Mouse (Mus musculus) ovary, postnatal 36 days (tissue): Measurements from ENCODE around the gene Psma1.
A peak's percentile ranks its signal among the peaks of the same experiment; 100 is the strongest.

ENCODE experiments used
- DNase-seq: peaks from one replicate; pipeline ENCODE4 v3.0.0; 2022; ENCODE audit warnings: low spot score, mixed read lengths

Psma1 gene

DNA sequence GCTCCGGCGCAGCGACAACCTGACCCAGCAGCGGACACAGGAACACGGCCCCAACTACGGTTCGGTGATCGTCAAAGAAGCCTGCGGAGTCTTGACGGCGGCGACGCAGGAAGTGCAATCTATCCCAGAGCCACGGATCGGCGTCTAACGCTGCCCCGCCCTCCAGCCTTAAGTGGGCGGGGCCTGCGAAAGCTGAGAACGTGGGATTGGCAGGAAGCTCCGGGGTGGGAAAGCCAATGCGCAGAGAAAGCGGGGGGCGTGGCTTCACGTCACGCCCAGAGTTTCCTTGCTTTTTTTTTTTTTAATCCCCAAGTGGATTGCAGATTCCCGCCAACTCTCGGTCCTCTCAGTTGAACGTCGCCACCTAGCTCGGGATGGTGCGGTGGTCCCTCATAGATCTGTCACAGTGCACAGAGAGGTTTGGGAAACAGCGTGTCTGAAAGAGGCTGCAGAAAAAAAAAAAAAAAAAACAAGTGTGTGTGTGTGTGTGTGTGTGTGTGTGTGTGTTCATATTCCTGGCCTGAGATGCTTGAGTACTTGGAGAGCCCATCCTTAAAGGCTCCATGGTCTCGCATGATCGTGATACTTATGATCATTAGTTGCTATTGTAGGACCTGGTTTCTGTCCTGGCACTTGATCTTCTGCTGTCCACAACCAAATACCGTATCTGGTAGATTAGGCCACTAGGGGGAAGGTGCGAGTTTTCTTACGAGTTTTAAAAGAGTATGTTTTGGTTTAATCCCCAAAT is at the start of gene Psma1:
Psma1 (minus strand) TSS at position 114 of the 748 bp plus-strand sequence.
- peak; percentile 96 for DNase-seq

- DNase-seq = no peak
These were observed 47.6 kb upstream of the Psma1 start for GRCm38 (mm10) chr7:114323527-114323926.

GRCm38 (mm10) chr7:114322531-114323441 is 46.9 kb upstream of the Psma1 start:
- DNase-seq = no peak

GRCm38 (mm10) chr7:114321694-114322372 is 45.9 kb upstream of the Psma1 start:
- DNase-seq = no peak

DNA sequence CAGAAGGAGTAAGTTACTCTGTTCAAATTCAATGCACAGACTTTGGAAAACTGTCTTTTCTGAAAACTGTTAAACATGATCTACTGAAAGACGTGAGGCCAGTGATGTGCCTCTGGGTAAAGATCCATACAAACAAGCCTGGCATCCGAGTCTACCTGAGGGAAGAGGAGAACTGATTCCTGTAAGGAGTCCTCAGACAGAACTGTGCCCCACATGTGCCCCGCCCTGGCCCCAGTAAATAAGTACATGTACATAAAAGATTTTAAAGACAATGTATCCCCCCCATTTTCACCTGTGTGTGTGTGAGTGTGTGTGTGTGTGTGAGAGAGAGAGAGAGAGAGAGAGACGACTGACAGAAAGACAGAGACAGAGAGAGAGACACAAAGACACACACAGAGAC is 42.0 kb upstream of the Psma1 start:
- DNase-seq = no peak

DNA sequence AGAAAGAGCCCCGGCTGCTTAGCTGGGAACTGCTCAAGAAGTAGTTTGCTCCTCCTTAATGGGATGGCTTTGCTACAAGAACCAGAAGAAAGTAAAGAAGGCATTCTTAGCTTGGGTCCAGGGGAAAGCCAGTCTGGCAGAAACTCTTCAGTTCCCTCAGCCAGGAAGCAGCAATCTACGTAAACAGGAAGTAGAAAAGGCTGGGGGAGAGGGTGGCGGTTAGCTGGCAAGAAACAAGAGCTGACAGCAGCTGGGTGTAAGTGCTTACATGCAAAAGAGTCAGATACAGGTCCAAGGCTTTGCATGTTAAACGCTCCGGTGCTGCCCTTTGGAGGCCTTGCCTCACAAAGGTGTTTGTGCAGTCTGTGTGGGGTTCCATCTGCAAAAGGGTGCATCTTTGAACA is 41.5 kb upstream of the Psma1 start:
- peak; percentile 13 for DNase-seq

GRCm38 (mm10) chr7:114316361-114316871 is 40.5 kb upstream of the Psma1 start:
- no peak for DNase-seq

- DNase-seq = no peak
These were observed 35.3 kb upstream of the Psma1 start for GRCm38 (mm10) chr7:114311209-114311608.

- DNase-seq = no peak
These were observed 33.1 kb upstream of the Psma1 start for GRCm38 (mm10) chr7:114309020-114309419.

DNA sequence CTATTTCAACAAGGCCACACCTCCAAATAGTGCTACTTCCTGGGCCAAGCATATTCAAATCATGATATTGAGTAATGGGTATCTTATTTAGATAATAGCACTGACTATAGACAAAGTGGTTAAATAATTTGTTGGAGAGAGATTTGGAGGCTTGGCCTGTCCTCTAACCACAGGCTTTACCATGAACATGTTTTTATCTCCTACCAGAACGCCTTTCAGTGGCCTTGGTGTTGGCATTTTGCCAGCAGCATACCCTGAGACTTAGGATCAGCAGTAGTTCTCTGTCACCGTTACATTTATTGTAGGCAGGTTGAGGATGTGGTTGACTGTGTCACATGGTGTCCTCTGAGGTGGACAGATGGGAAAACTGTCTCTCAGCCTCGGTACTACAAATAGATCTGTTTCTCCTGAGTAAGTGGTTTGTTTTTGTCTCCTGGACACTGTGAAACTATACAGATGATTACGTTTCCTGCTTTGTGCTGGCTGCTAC is 25.4 kb upstream of the Psma1 start:
- no peak for DNase-seq

DNA sequence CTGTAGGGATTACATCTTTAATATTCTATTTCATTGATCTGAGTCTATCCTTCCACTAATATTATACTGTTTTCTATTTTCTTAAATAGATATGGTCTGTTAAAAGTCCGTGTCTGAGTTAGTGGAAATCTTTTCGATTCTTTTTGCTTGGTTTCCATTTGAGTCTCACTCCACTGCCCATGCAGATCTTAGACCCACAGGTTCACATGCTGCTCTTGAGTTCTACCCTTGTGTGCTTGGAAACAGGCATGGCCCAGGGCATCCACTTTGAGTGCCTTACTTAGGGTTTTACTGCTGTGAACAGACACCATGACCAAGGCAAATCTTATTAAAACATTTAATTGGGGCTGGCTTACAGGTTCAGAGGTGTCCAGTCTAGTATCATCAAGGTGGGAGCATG is 24.9 kb upstream of the Psma1 start:
- DNase-seq = no peak

- DNase-seq = no peak
These were observed 23.3 kb upstream of the Psma1 start for GRCm38 (mm10) chr7:114299247-114299646.

- no peak for DNase-seq
These were observed 18.8 kb upstream of the Psma1 start for GRCm38 (mm10) chr7:114294698-114295097.

DNA sequence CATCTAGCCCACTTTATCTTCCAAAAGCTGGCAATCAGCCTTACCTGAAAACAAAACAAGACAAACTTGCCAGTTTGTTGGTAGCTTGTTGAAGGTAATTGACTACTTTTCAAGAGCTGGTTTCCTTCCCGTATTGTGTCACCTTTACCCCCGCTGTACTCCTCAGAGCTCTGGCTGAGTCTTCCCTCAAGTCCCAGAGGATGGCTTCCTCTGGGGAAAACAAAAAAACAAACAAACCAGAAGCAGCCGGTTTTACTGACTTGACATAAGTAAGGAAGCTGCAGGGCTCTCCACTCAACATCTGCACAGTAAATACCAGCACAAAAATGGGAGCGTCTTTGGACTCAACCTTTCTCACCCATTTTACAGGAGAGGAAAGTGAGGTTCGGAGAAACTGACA is 18.0 kb upstream of the Psma1 start:
- DNase-seq = no peak

GRCm38 (mm10) chr7:114292501-114292971 is 16.6 kb upstream of the Psma1 start:
- peak; percentile 74 for DNase-seq

DNA sequence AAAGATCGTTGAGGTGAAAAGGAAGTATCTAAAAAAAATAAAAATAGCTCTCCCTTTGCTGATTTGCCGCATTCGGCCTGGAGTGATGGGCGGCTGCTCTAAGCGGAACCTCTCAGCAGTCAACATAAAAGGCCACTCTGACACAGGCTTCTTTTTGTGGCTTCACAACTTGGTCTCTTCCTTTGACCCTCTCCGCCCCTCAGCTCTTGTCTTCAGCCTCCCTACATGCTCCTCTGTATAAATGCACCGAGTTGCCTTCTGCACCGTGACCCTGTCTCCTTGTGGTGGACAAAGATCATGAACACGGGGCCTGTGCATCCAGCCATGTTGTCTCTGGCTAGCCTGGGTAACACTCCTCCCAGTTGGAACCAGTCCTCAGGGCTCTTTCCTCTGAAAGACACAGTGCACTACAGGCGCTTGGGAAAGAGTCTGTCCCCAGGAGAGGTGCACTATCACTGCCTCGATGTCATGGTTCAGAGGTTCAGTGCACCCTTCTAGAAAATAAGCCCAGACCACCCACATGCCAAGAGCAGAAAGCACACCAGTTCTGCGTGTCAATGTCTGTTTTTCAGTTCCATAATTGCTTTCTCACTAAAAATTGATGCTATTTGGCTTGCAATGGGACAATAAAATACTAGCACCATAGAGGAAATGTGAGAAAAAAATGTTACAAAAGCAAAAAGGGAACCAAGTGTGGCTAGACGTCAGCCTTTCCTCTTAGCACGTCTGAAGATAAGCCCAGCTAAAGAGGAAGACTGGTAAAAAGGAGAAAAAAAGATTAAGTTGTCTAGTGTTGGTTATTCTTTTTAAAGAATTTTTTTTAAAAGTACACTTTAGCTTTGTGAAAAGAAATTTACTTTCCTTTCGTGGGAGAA is 15.8 kb upstream of the Psma1 start:
- peak; percentile 18 for DNase-seq

DNA sequence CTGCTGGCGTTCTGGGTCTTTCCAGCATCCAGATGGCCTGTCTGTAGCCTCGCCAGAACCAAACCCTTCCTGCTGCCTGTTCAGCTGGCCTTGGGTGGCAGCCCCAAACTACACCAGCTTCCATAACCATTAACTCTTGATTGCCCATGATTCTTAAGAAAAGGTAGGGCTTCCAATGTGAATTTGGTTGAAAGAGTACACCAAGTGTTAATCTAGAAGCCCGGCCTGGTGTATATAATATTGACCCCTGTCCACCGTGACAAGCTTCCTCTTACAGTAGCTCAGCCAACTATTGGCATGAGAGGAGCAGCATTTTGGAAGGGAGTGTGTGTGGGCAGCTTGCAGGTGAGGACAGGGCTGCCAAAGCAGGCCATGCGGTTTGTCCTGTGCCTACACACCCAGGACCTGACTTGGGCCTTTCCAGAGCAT is 14.2 kb upstream of the Psma1 start:
- no peak for DNase-seq

GRCm38 (mm10) chr7:114284296-114284910 is 8.5 kb upstream of the Psma1 start:
- DNase-seq = no peak

GRCm38 (mm10) chr7:114283006-114283405 is 7.1 kb upstream of the Psma1 start:
- DNase-seq = no peak

- DNase-seq = no peak
These were observed 5.8 kb upstream of the Psma1 start for GRCm38 (mm10) chr7:114281671-114282070.
